Mouse (Mus musculus): ENCODE data around the gene Dcaf8.
A peak's percentile ranks its signal among the peaks of the same experiment; 100 is the strongest.
"Not testable (repeated sequence)": the region's sequence is repeated elsewhere in the genome, so short reads cannot be mapped to it uniquely, and the experiment has no call there.

The Dcaf8 gene

DNA sequence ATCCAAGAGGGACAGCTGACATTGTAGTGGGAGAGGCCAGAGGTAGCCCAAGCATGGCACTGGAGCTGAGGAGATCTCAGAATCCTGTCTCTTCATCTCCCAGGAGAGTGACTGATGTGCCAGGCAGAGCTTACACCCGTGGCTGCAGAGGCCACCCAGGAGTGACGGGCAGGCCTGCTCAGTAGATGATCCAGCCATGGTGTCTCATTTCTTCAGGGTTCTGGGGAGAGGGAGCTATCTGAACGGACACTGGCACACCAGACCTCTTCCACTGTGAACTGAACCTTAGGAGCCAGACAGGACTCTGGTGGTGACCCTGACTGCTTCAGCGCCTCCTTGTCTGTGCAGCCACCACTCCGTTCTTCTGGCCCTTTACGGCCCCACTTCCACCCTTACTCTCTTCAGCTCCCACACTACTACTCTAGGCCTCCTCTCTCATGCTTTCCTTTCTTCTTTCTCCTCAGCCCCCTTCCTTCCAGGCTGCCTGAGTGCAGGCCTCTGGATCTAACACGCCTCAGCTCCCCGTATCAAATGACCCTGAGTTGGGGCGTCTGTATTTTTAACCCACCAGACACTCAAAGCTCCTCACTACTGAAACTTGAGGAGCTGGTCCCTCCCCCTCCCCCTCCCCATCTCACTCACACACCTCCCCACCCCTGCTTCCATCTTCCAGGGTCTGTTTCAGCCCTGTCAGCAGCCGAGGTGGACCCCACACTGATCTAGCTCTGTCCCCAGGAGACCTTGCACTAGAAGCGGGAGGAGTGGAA lies 73.6 kb downstream of the Dcaf8 start:
- DNase-seq: no peak

- DNase-seq: peak; percentile 45
These were observed 80.3 kb downstream of the Dcaf8 start for GRCm38 (mm10) chr1:172228209-172228608.

GRCm38 (mm10) chr1:172229215-172229614 lies 81.3 kb downstream of the Dcaf8 start:
- DNase-seq: no peak

DNA sequence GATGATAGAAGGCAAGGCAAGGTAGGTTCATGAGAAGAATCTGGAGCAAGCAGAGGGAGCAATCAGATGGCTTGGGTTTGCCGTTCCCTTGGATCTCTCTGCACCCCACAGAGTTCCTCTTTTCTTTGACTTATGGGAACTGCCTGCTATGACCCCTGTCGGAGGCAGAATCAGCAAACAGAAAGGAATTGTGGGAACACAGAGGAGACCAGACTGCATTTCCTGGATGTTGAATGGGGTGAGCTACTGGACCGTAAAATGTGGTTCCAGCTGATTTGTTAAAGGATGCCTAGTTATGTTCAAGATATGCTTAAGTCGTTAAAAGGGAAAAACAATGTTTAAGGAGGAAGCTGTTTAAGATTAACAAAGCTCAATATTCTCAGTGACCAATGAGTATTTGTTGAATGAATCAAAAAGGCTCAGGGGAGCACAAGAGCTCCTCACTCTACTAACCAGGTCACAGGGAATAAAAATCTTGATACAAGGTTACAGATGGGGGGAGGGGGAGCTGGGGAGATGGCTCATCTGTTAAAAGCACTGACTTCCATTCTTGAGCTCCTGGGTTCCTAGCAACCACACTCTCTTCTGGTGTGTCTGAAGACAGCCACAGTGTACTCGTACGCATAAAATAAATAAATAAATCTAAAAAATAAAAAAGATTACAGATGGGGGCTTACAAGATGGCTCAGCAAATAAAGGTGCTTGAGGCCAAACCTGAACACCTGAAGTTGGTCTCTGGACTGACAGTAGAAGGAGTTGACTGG lies 93.2 kb downstream of the Dcaf8 start:
- DNase-seq: no peak

DNA sequence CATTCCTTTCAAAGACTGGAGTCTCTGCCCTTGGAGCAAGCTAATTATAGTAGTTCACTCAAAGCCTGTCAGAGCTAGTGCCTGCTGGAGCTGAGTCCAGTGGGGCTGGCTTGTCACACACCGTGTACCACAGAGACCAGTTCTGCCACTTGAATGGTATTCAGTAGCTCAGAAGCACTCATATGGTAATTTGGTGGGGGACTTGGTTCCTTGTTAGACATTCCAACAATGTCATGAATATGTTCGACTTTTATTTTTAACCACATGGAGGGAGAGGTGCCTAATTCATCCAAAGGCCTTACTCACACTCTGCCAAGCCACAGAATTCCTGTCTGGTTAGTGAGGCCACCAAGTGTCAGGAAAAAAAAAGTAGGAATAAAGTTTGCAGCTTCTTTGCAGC lies 94.5 kb downstream of the Dcaf8 start:
- DNase-seq: no peak

- peak; percentile 39 for DNase-seq
These were observed 95.8 kb downstream of the Dcaf8 start for GRCm38 (mm10) chr1:172243547-172244205.

GRCm38 (mm10) chr1:172244645-172245044 lies 96.8 kb downstream of the Dcaf8 start:
- DNase-seq: not testable (repeated sequence)

Data from cerebellum, adult 8-10 months (tissue).